Comparison of ENCODE assay signal across 11 mouse cellular contexts in the genomic region with DNA sequence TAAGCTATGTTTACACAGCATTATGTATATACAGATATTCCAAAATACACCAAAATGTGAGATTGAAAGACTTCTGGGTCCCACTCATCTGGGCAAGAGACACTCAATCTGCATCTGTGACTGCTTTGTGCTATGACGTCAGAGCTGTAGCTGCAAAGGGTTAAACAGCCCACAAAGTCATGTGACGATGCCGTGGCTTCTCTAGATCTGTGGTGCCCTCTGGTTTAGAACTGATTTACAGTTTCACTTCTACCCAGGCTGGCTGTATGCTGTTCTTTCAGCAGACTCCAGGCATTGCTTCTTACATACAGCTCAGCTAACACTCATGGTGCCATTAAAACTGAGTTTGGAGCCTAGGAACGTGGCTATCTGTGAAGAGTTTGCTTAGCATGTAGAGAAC. TPM values are rescaled to one million over a fixed set of nuclear protein-coding genes. Genes with fewer than 3 reads are reported as not detected.
DNase-seq lines count a peak whose midpoint lies in the region; ATAC-seq and TF ChIP-seq lines count a peak whose summit lies in the region.
"Had no signal": no experiment of that assay in that cellular context is flagged by ENCODE, and none has a peak within 500 bp of the region (broad histone marks: within the 10 kb centered on the region; RNA-seq: fewer than 3 reads in every experiment).

No protein-coding gene starts in this region.

- peak overlapping the region; percentile 71 for H3K27ac ChIP-seq in heart, adult 2 months
- H3K27ac ChIP-seq in heart, embryonic 10.5 days: no peak overlapping the region
- H3K27ac ChIP-seq in lung, postnatal 0 days (ENCODE audit: low read length): no peak overlapping the region
- H3K27ac ChIP-seq: liver, embryonic 13.5 days had no signal

- H3K4me3 ChIP-seq in heart, adult 2 months: no peak overlapping the region
- no peak overlapping the region for H3K4me3 ChIP-seq in heart, embryonic 10.5 days
- H3K4me3 ChIP-seq in lung, postnatal 0 days (ENCODE audit: low read depth, low read length): no peak overlapping the region
- H3K4me3 ChIP-seq: midbrain, embryonic 15.5 days had no signal

- H3K4me2 ChIP-seq in lung, postnatal 0 days (replicated peaks; ENCODE audit: low read depth, low read length): no peak overlapping the region
- H3K4me2 ChIP-seq: midbrain, embryonic 15.5 days had no signal

- H3K4me1 ChIP-seq in heart, adult 2 months (ENCODE audit: control insufficient read depth, insufficient read depth, low read length): peaks cover 3% of the 10 kb centered on the region
- H3K4me1 ChIP-seq in heart, embryonic 10.5 days: peaks cover 6% of the 10 kb centered on the region; the same call in 1 of the 2 replicates
- H3K4me1 ChIP-seq in lung, postnatal 0 days (ENCODE audit: insufficient read depth, low read depth, low read length): no peaks in the 10 kb centered on the region
- H3K4me1 ChIP-seq: midbrain, embryonic 15.5 days had no signal

- no peaks in the 10 kb centered on the region for H3K79me2 ChIP-seq in heart, adult 2 months (replicated peaks; ENCODE audit: control insufficient read depth, insufficient read depth, low read length)

- H3K27me3 ChIP-seq in heart, adult 2 months (ENCODE audit: control insufficient read depth, insufficient read depth, low read length): no peaks in the 10 kb centered on the region
- no peaks in the 10 kb centered on the region for H3K27me3 ChIP-seq in heart, embryonic 10.5 days (ENCODE audit: insufficient read depth, poor library complexity, severe bottlenecking)
- H3K27me3 ChIP-seq in lung, postnatal 0 days (replicated peaks; ENCODE audit: insufficient read depth, low read length): no peaks in the 10 kb centered on the region
- H3K27me3 ChIP-seq: liver, embryonic 13.5 days; midbrain, embryonic 15.5 days had no signal

- no peak for DNase-seq in heart, adult 2 months
- no peak for DNase-seq in heart, embryonic 10.5 days (ENCODE audit: low spot score)
- DNase-seq in lung, postnatal 0 days (ENCODE audit: low spot score): no peak
- DNase-seq in lung, adult 18-20 months: no peak
- DNase-seq in thymus, postnatal 4 days: peak; percentile 35
- no peak for DNase-seq in adipocyte (ENCODE audit: low spot score)

- H3K36me3 ChIP-seq in heart, adult 2 months (ENCODE audit: control insufficient read depth, insufficient read depth, low read length): peaks cover 5% of the 10 kb centered on the region; the same call in 1 of the 2 replicates
- peaks cover 98% of the 10 kb centered on the region for H3K36me3 ChIP-seq in heart, embryonic 10.5 days
- peaks cover 46% of the 10 kb centered on the region; the same call in 1 of the 2 replicates for H3K36me3 ChIP-seq in lung, postnatal 0 days (ENCODE audit: insufficient read depth, low read length)

- no peak for TF ChIP-seq POLR2A in heart, adult 2 months (IDR thresholded peaks at IDR 0.05; ENCODE audit: insufficient read depth, low read depth, low read length)

- 64% methylated on average over 4 of the region's 4 CpGs for WGBS in heart, adult 2 months
- 82% methylated on average over 4 of the region's 4 CpGs for WGBS in heart, embryonic 10.5 days
- 67% methylated on average over 4 of the region's 4 CpGs for WGBS in lung, postnatal 0 days

- peak; percentile 19; the same call in 1 of the 2 replicates for ATAC-seq in lung, postnatal 0 days
- ATAC-seq in monocyte, adult 5-6 weeks (replicated peaks; ENCODE audit: insufficient number of reproducible peaks, low FRiP score, low TSS enrichment, poor library complexity, severe bottlenecking): peak; percentile 49
- no peak for ATAC-seq in erythroblast, adult 5-6 weeks (replicated peaks; ENCODE audit: low FRiP score, poor library complexity, severe bottlenecking)

- no peak for TF ChIP-seq EP300 in heart, adult 2 months (IDR thresholded peaks at IDR 0.05; ENCODE audit: insufficient read depth, low read depth, low read length)
- no peak for TF ChIP-seq EP300 in lung, postnatal 0 days (IDR thresholded peaks at IDR 0.05)

- TF ChIP-seq CTCF in heart, adult 2 months (IDR thresholded peaks at IDR 0.05): no peak
- no peak for TF ChIP-seq CTCF in lung, postnatal 0 days (IDR thresholded peaks at IDR 0.05)

- no peak overlapping the region for H3K9ac ChIP-seq in heart, adult 2 months (ENCODE audit: low read depth, low read length)
- H3K9ac ChIP-seq in lung, postnatal 0 days (replicated peaks; ENCODE audit: low read depth): no peak overlapping the region
- H3K9ac ChIP-seq: forebrain, postnatal 0 days; midbrain, embryonic 15.5 days had no signal

- no peaks in the 10 kb centered on the region for H3K9me3 ChIP-seq in heart, embryonic 10.5 days
- no peaks in the 10 kb centered on the region for H3K9me3 ChIP-seq in lung, postnatal 0 days (ENCODE audit: low read length)
- H3K9me3 ChIP-seq: liver, embryonic 13.5 days; midbrain, embryonic 15.5 days had no signal

- intact Hi-C loops in heart, adult 2 months (cut with DNase I): loop anchor here (1.0 kb wide), 4 partner anchors 11 to 212 kb away; no protein-coding TSS in a partner anchor

RNA-seq across cellular contexts. Expression of a gene that starts 16.3 kb away (rescaled TPM):
- 1 to 10 TPM; 2.2 to 2.6 TPM for total RNA-seq in heart, adult 2 months (2021)
- 1.0 and 1.1 TPM in 2 replicates for polyA plus RNA-seq in heart, adult 2 months (2012; rRNA removed)
- polyA plus RNA-seq in heart, embryonic 10.5 days (2016; fragmentation: Nextera tagmentation; extraction: Ambion mirVana): 0.82 and 0.85 TPM in 2 replicates
- polyA plus RNA-seq in lung, postnatal 0 days (2015; fragmentation: Nextera tagmentation; extraction: Ambion mirVana): 2.6 and 2.7 TPM in 2 replicates
- total RNA-seq in monocyte, adult 5-6 weeks (2017): 0.11 TPM in 1 of 3 replicates, not detected in the others
- total RNA-seq in erythroblast, adult 5-6 weeks (2015; ENCODE audit: low replicate concordance): 0.42 TPM in 1 of 2 replicates, not detected in the other
- total RNA-seq in erythroblast, adult 5-6 weeks (2017; ENCODE audit: low replicate concordance): 0.17 TPM in 1 of 2 replicates, not detected in the other

RNA-seq across cellular contexts. Expression of a gene that starts 16.5 kb away (rescaled TPM):
- 10 to 100 TPM; 19.3 to 20.0 TPM for total RNA-seq in heart, adult 2 months (2021)
- polyA plus RNA-seq in heart, adult 2 months (2012; rRNA removed): 9.7 and 11.0 TPM in 2 replicates
- polyA plus RNA-seq in heart, embryonic 10.5 days (2016; fragmentation: Nextera tagmentation; extraction: Ambion mirVana): 65.3 and 75.4 TPM in 2 replicates
- polyA plus RNA-seq in lung, postnatal 0 days (2015; fragmentation: Nextera tagmentation; extraction: Ambion mirVana): 54.9 and 68.2 TPM in 2 replicates
- total RNA-seq in monocyte, adult 5-6 weeks (2017): 29.6 to 30.7 TPM (median 30.7 TPM) in 3 replicates
- total RNA-seq in erythroblast, adult 5-6 weeks (2015; ENCODE audit: low replicate concordance): 7.9 and 26.1 TPM in 2 replicates
- 13.6 and 21.0 TPM in 2 replicates for total RNA-seq in erythroblast, adult 5-6 weeks (2017; ENCODE audit: low replicate concordance)

RNA-seq across cellular contexts. Expression of a gene that starts 34.3 kb away (rescaled TPM):
- 1 to 10 TPM; 8.2 to 8.7 TPM for total RNA-seq in heart, adult 2 months (2021)
- 4.5 and 8.8 TPM in 2 replicates for polyA plus RNA-seq in heart, adult 2 months (2012; rRNA removed)
- polyA plus RNA-seq in heart, embryonic 10.5 days (2016; fragmentation: Nextera tagmentation; extraction: Ambion mirVana): 6.8 and 7.0 TPM in 2 replicates
- polyA plus RNA-seq in lung, postnatal 0 days (2015; fragmentation: Nextera tagmentation; extraction: Ambion mirVana): 4.2 and 5.0 TPM in 2 replicates
- 4.7 to 8.6 TPM (median 7.4 TPM) in 3 replicates for total RNA-seq in monocyte, adult 5-6 weeks (2017)
- total RNA-seq in erythroblast, adult 5-6 weeks (2015; ENCODE audit: low replicate concordance): 0.19 and 1.0 TPM in 2 replicates
- 2.2 and 2.6 TPM in 2 replicates for total RNA-seq in erythroblast, adult 5-6 weeks (2017; ENCODE audit: low replicate concordance)

RNA-seq across cellular contexts. Expression of a gene that starts 34.4 kb away (rescaled TPM):
- total RNA-seq in heart, adult 2 months (2021): 100 to 1,000 TPM; 107 to 116 TPM
- polyA plus RNA-seq in heart, adult 2 months (2012; rRNA removed): 41.6 and 74.4 TPM in 2 replicates
- polyA plus RNA-seq in heart, embryonic 10.5 days (2016; fragmentation: Nextera tagmentation; extraction: Ambion mirVana): 24.3 and 24.6 TPM in 2 replicates
- polyA plus RNA-seq in lung, postnatal 0 days (2015; fragmentation: Nextera tagmentation; extraction: Ambion mirVana): 11.1 and 11.5 TPM in 2 replicates
- total RNA-seq in monocyte, adult 5-6 weeks (2017): 30.4 to 50.6 TPM (median 33.8 TPM) in 3 replicates
- 5.8 and 11.5 TPM in 2 replicates for total RNA-seq in erythroblast, adult 5-6 weeks (2015; ENCODE audit: low replicate concordance)
- 5.9 and 10.5 TPM in 2 replicates for total RNA-seq in erythroblast, adult 5-6 weeks (2017; ENCODE audit: low replicate concordance)
